Mouse (Mus musculus) retina, postnatal 1 day (tissue): ENCODE measurements around the gene Tmem104.

Experiments used
- DNase-seq: peaks from one replicate; pipeline ENCODE4 v3.0.0-alpha.2; 2012

Tmem104 gene

DNA sequence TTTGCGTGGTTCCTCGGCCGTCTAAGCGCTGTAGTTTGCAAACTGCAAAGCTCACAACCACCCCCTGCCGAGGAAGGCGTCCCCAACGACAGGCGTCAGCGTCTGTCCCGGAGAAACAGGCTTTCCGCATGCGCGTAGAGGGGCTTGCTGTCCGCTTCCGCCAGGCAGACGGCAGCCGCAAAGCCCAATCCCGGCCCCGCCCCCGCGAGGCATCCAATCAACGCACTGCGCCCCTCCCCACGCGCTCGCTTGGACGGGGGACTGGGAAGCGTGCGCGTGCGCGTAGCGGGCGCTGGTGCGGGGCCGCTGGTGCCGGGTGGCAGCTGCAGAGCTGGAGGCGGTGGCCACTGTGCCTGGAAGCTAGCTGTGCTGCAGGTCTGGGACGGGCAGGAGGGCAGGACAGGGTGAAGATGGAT lies at the start of gene Tmem104:
TSS of gene Tmem104 (plus strand) at position 264 of the 416 bp plus-strand sequence.
- peak; percentile 99 for DNase-seq

DNA sequence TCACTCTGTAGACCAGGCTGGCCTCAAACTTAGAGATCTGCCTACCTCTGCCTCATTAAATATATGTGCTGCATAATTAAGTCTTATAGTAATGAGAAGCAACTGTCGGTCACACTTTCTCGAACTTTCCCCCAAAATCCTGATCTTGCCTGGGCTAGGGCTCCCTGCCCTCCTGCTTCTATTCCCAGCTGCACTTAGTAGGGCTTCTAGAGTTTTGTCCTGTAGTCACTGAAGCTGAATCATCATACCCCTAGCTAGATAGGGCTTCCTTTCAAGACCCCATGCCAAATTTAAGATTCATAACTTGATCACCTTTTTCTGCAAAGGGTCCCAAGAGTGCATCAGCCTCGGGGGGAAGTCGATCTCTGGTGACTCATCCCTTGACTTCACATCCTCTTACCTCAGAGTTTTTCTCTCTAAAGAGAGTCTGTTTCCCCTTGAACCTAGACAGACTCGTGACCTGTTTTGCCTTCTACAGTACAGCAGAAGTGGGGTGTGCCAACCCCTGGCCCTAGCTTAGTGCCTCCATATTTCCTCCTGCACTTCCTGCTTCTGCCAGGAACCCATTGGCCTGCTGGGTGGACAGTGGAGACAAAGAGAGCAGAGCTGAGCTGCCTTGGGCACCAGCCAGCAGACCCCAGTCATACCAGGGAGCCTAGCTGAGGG lies 48.6 kb upstream of the Tmem104 start:
- no peak for DNase-seq

DNA sequence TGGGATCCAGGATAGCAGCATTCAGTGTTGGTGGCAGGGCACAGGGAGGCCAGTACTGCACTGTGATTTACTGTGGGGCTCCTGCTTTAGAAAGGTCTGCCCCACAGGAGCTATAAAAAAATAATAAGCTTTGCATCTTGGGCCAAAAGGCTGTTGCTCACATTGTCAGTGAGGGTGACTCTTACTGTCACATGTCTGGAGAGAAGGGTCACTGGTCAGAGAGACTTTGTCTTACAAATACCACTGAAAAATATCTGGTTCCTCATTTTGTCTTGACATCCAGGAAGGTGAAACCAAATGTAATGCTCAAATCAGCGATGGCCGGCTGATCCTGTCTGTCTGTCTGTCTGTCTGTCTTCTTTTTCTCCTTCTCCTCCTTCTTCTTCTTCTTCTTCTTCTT lies 45.3 kb upstream of the Tmem104 start:
- DNase-seq: no peak

DNA sequence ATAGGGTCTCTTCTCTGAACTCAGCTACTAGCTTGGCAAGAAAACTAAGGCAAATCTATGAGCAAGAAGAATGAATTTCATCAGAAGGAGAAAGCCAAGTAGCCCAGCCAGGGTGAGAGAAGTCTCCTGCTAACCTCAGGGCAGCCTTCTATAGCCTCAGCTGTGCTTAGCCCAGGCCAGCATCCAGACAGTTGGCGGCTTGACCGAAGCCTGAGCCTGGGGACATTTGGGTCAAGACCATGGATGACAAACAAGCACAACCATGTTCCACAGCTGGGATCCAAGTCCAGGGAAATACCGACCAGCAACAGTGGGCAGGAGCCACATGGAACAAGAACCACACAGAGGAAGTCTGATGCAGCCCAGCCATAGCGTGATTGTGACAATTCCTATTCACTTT lies 39.5 kb upstream of the Tmem104 start:
- DNase-seq: no peak

DNA sequence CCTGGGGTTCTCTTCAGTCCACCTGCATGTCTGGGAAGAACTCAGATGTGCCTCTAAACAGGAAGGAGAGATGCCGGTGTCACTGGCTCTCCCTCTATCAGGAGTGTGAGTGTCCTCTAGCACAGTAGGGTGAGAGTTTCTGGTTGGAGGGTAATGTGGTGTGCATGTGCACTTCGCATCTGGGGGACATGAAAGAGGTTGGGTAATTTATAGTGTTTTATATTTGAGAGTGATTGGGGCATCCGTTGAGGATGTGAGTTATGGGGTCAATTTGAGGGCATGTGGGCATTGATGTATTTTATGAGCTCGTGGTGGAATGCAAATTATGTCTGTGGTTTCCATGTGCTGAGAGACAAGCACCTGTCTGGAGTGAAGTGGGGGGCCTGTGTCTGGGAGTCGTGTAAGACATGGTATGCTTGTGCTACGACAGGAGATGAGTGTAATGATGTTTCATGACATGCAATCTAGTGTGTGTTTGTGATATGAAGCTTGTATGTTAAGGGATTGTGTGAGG lies 36.5 kb upstream of the Tmem104 start:
- no peak for DNase-seq

DNA sequence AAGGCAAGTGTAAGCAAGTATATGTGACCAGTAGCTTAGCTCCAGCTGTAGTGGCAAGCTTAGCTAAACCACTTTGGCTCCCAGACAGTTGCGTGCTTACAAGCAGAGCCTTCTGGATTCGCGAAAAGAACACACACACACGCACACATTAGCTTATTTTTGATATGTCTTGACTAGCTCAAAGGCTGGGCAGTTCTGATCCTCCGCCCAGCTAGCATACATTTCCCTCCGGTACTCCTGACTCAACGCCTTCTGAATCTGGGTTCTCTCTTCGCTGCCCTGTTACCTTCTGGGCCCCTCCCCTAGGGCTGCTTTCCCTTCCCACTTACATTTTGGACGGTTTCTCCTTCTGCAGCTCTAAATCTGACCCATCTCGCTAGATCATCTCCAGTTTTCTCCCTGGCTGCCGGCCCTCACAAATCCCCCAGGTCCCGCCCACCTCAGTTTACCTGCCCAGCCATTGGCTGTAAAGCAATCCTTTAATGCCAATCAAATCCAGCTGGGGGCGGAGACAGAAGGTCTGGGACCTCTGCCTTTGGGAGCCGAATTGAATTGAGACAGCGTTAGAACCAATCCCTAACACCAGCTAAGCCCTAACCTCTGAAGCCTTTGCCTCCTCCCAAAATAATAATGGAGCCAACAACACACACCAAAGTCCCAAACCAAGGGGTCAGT lies 35.4 kb upstream of the Tmem104 start:
- DNase-seq: peak; percentile 93

DNA sequence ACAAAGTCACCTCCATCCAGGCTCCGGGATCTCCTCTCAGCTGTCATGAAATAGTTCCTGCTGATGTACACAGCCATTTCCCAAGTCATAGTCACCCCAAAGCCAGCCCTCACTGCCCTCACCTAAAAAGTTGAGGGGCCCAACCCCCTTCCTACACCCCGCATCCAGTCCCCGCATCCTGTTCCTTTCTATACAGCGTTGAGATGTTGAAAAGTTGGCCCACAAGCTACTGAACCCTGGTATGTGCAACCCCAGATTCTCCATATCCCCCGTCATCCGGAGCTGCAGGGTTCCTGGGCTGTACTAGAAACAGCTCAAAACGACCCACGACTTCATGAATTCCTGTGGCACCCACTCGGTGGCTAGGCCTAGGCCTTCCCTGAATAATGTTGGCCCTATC lies 34.2 kb upstream of the Tmem104 start:
- no peak for DNase-seq

DNA sequence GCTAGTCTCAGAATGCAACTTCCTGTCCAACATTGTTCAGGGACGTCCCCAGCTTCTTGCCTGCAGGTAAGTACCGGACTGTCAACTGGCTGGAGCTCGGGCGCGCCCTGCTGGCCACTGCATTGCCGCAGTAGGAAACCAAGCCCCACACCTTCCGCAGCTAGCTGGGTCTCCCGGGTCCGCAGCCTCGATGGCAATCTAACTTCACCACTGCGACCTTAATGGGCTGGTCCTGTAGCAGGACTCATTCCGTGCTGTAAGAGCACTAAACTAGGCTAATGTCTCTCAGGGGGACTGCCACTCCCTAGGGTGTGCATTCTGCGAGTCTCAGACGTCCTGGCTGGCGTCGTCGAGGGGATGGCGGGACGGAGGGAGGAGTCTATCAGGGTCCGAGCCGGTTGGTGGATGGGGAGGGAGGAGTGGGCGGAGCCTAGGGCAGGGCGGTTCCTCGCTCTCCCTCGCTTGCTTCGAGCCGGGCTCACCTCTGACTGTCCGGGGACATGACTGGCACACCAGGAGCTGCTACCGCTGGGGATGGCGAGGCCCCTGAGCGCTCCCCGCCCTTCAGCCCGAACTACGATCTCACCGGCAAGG lies 33.5 kb upstream of the Tmem104 start:
- peak; percentile 78 for DNase-seq

DNA sequence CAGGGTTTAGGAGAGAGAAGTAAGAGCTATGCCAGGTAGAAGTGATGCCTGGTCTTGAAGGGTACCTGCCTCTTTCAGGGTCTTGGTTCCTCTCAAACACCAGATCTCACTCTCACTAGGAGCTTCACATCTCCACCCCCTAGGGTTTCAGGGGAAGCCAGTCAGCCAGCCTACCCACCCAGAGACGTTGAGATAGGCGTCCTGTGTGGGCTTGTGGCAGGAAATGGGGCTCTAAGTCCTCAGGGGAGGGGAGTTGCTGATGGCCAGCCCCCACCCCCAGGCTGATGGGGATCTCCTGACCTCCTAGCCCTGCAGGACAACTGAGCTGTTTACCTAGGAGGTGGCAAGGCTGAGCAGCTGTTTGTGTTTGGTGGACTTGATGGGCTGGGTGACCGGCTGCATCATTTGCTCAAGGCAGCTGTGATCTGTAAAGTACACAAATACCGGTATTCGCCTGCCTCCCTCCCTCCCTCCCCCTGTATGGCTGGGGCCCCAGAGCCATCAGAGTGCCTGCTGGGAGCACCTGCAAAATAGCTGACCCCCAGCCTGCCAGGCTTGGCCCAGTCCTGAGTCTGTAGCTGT lies 32.1 kb upstream of the Tmem104 start:
- no peak for DNase-seq

DNA sequence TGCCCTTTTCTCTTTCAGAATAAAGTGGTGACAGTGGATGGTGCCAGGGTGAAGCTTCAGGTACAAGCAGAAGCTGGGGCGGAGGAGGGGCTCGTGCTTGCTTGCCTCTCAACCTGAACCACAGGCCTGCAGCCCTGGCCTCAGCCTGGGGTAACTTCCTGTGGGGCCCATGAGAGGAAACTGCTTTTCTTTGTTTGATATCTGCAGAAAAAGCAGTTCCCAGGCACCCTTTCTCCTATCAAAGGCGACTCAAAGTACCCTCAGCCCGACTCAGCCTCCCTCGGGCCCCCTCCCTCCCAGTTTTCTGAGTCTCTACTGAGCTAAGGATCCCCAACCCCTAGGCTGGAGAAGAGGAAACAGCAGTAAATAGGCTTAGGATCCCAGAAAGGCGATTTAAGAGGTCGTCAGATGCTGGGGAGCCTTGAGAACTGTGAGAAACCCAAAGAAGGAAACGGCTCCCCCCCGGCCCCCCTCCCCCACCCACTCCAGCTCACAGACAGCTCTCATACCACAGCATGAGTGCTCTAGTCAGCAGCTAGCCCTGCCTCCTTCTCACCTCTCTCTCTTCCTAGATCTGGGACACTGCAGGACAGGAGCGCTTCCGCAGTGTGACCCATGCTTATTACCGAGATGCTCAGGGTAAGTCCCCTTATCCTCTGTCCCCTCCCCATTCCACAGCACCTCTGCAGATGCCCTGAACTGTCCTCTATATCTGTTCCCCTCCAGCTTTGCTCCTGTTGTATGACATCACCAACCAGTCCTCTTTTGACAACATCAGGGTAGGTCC lies 29.2 kb upstream of the Tmem104 start:
- no peak for DNase-seq

DNA sequence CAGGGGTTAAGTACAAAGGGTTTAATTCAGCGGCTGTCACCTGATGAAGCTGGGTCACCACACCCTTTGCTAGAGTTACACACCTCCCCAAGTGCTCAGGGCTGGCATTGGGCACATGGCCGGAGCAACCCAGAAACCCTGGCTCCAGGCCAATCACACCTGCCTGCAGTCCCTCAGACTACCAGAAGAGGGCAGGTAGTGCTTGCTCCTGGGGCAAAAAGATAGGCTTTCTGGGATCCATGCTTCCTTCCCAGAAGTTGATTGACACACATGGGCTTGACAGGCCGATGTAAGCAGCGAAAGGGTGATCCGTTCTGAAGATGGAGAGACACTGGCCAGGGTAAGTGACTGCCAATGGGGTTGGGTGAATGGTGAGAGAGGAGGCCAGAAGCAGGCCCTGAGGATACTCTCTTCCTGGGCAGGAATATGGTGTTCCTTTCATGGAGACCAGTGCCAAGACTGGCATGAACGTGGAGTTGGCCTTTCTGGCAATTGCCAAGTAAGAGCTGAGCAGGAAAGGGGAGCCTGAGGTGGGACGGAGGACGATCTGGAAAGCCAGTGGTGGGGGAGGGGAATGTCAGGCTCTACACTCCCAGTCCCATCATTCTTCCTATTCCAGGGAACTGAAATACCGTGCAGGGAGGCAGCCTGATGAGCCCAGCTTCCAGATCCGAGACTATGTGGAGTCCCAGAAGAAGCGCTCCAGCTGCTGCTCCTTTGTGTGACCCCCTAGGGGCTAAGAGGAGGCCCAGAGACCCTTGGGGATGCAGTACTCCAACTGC lies 27.1 kb upstream of the Tmem104 start:
- peak; percentile 60 for DNase-seq

DNA sequence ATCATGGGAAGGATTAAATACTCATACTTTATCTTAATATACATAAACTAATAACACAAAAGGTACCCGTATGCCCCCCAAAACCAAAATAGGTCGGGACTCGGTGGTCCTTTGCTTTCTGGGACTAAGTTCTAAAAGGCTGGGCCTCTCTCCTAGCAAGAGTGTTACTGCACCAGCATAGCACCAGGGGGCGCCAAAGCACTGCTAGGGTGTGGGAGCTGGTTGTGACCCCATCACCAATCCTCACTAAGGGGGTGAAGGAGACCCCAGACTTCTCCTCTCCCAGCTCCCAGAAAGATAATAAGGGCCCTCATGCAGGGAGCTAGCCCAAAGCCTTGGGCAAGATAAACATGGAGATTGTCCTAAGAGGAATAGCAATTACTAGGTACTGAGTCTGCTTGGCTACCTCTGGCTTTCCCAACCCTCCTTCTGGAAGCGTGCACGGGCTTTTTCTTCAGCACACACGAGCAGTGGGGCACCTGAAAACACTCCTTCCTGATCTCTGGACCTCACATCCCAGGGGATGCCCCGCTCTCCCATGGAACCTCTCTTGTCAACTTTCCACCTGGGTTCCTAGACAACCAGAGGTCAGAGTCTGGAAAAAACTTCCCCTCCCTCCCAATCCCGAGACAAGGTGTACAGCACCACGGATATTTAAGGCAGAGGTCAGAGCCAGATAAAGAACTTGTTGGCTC lies 26.3 kb upstream of the Tmem104 start:
- peak; percentile 81 for DNase-seq

DNA sequence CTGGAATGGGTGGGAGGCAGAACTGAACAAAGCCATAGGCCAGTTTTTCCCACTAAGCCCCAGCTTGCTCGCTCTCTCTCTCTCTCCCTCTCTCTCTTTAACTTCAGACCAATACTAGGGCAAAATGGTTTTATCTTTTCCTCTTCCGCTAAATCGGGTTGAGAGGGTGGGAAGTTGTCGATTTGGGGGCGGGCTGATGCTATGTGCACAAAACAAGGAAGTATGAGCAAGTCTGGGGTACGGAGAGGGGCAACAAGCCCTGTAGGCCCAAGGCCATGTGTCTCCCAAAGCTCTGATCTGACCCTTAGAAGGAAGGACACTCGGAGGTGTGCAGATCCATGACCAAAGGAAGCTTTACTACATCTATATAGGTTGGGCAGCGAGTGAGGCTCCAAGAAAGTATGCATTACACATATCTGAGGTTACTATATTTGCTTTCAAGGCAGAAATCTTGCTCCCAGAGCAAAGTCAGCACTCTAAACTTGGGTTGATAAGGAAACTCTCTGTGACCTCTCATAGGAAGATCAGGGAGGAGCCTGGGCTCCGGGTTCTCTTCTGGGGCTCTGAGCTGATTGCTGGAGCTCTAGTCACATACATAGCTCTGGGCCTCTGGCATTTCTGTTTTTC lies 25.6 kb upstream of the Tmem104 start:
- no peak for DNase-seq

DNA sequence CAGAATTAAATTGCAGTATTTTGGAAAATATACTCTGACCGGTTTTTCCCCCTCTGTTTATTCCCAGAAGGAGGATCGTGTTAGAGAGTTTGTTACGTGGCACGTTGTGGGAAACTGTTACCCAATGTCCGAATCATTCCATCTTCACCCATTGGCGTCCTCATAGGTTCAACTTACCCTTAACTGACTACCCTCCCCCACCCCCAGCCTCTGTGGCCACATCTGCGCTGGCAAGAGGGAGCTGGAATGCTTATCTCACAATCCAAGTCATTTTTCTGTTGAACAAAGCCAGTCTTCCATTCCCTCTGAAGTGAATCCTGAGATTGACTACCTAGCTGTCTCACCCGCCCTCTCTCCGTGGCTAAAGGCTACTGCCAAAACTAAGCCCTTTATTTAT lies 25.1 kb upstream of the Tmem104 start:
- no peak for DNase-seq

DNA sequence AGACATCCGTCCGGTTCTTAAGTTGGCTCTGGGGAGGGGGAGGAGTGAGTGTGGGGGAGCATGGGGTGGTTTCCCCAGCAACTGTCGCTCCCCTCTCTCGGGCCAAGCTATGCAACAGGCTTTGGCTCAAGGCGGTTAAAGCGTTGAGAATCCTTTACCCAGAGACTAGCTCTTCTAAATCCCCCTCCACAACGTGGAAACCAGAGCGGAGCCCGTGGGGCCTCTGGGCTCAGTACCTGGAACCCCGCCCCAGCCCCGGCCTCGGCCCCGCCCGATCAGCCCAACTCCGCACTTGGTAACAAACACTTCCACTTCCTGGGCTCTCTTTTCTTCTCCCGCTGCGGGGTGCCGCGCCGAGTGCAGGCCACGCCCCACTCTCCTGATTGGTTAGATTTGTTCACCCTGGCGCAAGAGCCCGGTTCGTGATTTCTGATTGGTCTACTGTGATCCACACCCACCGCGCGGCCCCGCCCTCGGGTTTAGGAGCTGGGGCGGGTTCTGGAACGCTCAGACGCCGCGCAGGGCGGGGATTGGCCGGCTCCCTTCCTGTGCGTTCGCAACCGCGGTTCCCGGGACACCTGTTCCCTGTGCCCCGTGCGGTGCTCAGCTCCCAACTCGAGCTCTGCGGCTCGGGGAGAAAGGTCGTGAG lies 24.3 kb upstream of the Tmem104 start, which contains the start of gene Slc9a3r1:
TSS of gene Slc9a3r1 (plus strand) at position 510 of the 649 bp plus-strand sequence.
- DNase-seq: peak; percentile 98

DNA sequence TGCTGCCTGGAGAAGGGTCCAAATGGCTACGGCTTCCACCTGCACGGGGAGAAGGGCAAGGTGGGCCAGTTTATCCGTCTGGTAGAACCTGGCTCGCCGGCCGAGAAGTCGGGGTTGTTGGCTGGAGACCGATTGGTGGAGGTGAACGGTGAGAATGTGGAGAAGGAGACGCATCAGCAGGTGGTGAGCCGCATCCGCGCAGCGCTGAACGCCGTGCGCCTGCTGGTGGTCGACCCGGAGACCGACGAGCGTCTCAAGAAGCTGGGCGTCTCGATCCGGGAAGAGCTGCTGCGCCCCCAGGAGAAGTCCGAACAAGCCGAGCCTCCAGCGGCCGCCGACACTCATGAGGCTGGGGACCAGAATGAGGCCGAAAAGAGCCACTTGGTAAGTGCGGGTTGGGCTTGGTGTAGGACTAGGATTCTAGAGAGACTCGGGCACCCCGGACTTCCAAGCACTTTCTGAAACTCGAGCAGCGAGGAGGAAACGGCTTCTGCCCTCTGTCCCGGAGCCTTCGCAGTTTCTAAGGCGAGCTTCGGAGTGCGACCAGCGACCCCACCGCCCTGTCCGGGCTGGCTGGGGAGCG lies 23.6 kb upstream of the Tmem104 start:
- DNase-seq: peak; percentile 68

DNA sequence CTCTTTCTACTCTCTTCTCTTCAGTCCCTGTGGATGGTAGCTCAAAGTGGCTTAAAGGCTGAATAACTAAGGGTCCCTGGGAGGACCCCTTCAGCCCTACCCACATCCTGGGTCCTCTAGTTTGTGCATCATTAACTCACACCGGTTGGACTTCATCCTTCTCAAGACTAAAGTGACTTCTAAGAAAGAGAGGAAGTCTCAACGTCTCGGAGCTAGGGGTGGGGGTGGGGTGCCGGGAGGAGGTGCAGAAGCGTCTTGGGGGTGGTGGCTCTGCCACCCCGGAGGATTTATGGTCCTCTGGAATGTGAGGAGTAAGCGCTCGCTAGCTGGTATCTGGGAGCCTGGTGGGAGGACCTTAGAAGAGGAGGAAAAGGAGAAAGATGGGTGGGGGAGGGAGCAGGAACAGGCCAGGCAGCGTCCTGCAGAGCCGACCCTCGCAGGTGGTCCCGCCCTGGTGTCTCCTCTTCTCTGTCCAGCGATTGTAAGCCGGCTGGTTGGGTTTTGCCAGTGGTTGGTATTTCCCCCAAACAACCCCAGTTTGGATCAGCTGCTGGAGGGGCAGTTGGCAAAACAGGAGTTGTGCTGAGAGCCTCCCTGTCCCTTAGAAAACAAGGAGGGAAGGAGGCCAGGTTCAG lies 22.8 kb upstream of the Tmem104 start:
- no peak for DNase-seq

DNA sequence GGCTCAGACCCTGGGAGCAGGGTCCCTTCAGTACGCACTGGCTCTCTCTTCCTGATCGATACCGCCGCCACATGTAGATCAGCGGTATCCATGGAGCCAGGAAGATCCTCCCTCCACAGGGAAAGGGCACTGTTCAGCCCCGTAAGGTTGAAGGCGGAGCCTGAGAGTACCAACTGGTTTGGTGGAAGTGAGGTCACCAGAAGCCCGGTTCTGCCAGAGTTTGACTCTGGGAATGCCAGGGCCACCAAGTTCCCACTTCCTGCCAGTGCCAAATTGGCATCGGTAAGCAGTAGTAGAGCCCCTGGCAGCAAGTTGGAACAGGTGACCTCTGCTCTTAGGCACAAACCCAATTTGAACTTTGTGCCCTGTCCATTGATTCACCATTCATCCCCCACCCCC lies 22.3 kb upstream of the Tmem104 start:
- no peak for DNase-seq

DNA sequence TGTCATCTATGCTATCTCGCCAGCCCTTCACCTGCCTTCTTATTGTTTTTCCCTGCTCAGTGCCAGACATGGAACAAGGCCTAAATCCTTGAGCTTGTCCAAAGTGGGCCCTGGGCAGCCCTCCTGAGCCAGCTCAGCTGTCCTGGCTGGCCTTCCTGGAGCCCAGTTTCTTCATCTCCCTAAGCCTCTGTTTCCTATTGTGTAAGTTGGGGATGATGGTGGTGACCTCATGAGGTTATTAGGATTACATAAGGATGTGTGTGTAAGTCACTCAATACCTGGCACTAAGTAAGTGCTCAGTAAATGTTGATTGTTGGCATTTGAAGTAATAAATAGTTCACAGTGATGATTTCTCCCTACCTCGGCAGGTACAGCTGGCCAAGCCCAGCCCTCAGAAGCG lies 20.5 kb upstream of the Tmem104 start:
- DNase-seq: no peak
